Mouse (Mus musculus): ENCODE data around the gene Per1.

The Per1 gene

GRCm38 (mm10) chr11:69116843-69117242, 21.8 kb downstream of the Per1 start:
- no peak for DNase-seq (ENCODE audit: low spot score)

- peak; percentile 71 for DNase-seq (ENCODE audit: low spot score)
These were observed 23.0 kb downstream of the Per1 start for GRCm38 (mm10) chr11:69117737-69118695.

GRCm38 (mm10) chr11:69118765-69119164, 23.7 kb downstream of the Per1 start:
- DNase-seq (ENCODE audit: low spot score): peak; percentile 75

- DNase-seq (ENCODE audit: low spot score): no peak
These were observed 24.6 kb downstream of the Per1 start for GRCm38 (mm10) chr11:69119446-69120155.

- no peak for DNase-seq (ENCODE audit: low spot score)
These were observed 25.4 kb downstream of the Per1 start, which contains the start of gene Hes7 for GRCm38 (mm10) chr11:69120221-69121000. TSS of gene Hes7 (plus strand) at chr11:69120404.

GRCm38 (mm10) chr11:69121001-69121740, 26.2 kb downstream of the Per1 start:
- peak; percentile 49 for DNase-seq (ENCODE audit: low spot score)

- DNase-seq (ENCODE audit: low spot score): no peak
These were observed 26.8 kb downstream of the Per1 start for GRCm38 (mm10) chr11:69121741-69122335.

- peak; percentile 92 for DNase-seq (ENCODE audit: low spot score)
These were observed 27.4 kb downstream of the Per1 start, which contains the start of gene 9130213A22Rik for GRCm38 (mm10) chr11:69122336-69122951. TSS of gene 9130213A22Rik (minus strand) at chr11:69122589.

- DNase-seq (ENCODE audit: low spot score): peak; percentile 85
These were observed 28.2 kb downstream of the Per1 start for GRCm38 (mm10) chr11:69123056-69123692.

GRCm38 (mm10) chr11:69123693-69124497, 28.9 kb downstream of the Per1 start:
- DNase-seq (ENCODE audit: low spot score): peak; percentile 87

GRCm38 (mm10) chr11:69124498-69124847, 29.5 kb downstream of the Per1 start:
- no peak for DNase-seq (ENCODE audit: low spot score)

GRCm38 (mm10) chr11:69125041-69125851, 30.2 kb downstream of the Per1 start:
- DNase-seq (ENCODE audit: low spot score): peak; percentile 79

GRCm38 (mm10) chr11:69125852-69125918, 30.7 kb downstream of the Per1 start, which contains the start of gene Aloxe3:
TSS of gene Aloxe3 (plus strand) at chr11:69125896.
- no peak for DNase-seq (ENCODE audit: low spot score)

- no peak for DNase-seq (ENCODE audit: low spot score)
These were observed 31.1 kb downstream of the Per1 start for GRCm38 (mm10) chr11:69125919-69126705.

GRCm38 (mm10) chr11:69126706-69127095, 31.7 kb downstream of the Per1 start:
- DNase-seq (ENCODE audit: low spot score): no peak

GRCm38 (mm10) chr11:69128426-69129122, 33.6 kb downstream of the Per1 start:
- no peak for DNase-seq (ENCODE audit: low spot score)

GRCm38 (mm10) chr11:69133566-69133922, 38.5 kb downstream of the Per1 start:
- DNase-seq (ENCODE audit: low spot score): no peak
